Mouse (Mus musculus): ENCODE measurements at regions not wholly inside any gene's neighbourhood (a gene's known extent, or its start where the extent isn't known, plus 50 kb on each side); places are given as distances from the start of the nearest gene placed in this dataset.

DNA sequence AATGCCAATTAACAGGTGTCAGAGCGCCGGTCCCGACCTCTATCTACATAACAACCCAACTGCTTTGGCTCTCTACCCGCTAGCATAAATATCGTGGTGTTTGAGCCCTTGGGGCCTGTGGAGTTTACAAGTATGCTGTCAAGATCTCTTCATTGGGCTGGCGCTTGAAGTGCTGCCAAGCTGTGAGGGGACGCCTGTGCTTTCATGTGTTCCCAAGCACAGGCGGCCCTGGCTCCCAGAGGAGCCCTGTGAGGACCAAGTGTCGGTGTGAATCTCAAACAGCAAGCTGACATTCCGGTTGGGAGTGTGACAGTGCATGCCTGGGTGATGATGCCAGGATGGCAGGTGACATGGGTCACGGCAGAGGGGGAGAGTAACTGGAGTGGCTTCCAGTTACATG, 82.0 kb upstream of the Egflam start:
- TF ChIP-seq CTCF (IDR thresholded peaks at IDR 0.05 in 2 of 3, conservative IDR thresholded peaks at IDR 0.05 in 1 of 3; ENCODE audit: control insufficient read depth in 1 of 3, insufficient read depth in 1 of 3, low read depth in 2 of 3, low read length in 3 of 3, poor library complexity in 1 of 3, severe bottlenecking in 1 of 3) (no peak), MAZ (IDR thresholded peaks at IDR 0.05; ENCODE audit: low read depth, low read length) (no peak), GABPA (IDR thresholded peaks at IDR 0.05; ENCODE audit: low read depth, low read length) (no peak)
- Histone ChIP-seq H3K4me3 (ENCODE audit: control insufficient read depth in 1 of 2, insufficient read depth in 1 of 2, low read depth in 2 of 2, low read length in 2 of 2) (no peak overlapping the region), H3K27ac (ENCODE audit: control insufficient read depth, low read depth, low read length) (no peak overlapping the region), H3K9me3 (replicated peaks; ENCODE audit: insufficient read depth, low read length) (no peaks in the 10 kb centered on the region), H3K9ac (ENCODE audit: control insufficient read depth, low read depth, low read length, poor library complexity, severe bottlenecking) (no peak overlapping the region), H3K4me1 (ENCODE audit: control insufficient read depth in 1 of 2, insufficient read depth in 2 of 2, low read length in 2 of 2) (no peaks in the 10 kb centered on the region; a peak in 1 of 4 replicates), H3K79me2 (ENCODE audit: control insufficient read depth, insufficient read depth, low read length, poor library complexity) (no peaks in the 10 kb centered on the region), H3K36me3 (ENCODE audit: control insufficient read depth in 1 of 2, insufficient read depth in 2 of 2, low read length in 2 of 2) (no peaks in the 10 kb centered on the region), H3K27me3 (ENCODE audit: control insufficient read depth in 1 of 2, insufficient read depth in 2 of 2, low read length in 2 of 2) (peaks cover 0 to 1% of the 10 kb centered on the region in 2 experiments; a peak in 2 of 4 replicates)
- no peak for DNase-seq (ENCODE audit: low read depth, low spot score)

DNA sequence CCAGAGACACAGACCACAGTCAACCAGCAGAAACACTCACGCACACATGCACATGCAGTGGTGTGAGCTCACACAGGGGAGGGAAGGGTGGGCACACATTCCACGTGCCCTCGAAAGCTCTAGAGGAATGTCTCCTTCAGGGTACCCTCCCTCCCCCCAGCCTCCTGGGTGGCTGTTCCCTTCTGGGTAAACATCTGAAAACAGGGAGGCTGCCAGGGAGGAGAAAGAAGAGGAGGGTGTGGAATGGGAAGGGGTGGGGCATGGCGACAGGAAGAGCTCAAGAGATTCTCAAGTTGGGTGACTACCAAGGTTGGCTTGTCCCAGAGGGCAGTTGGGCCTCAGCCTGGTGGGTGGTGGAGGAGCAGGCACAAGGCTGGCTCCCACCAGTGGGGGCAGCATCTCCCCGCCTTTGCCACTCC, 82.6 kb upstream of the Egflam start:
- H3K4me1 ChIP-seq (ENCODE audit: control insufficient read depth in 1 of 2, insufficient read depth in 2 of 2, low read length in 2 of 2), result no peaks in the 10 kb centered on the region; a peak in 1 of 4 replicates
- no peak for DNase-seq (ENCODE audit: low read depth, low spot score)
- H3K27me3 ChIP-seq (ENCODE audit: control insufficient read depth in 1 of 2, insufficient read depth in 2 of 2, low read length in 2 of 2), result peaks cover 0 to 1% of the 10 kb centered on the region in 2 experiments; a peak in 1 of 4 replicates
- H3K79me2 ChIP-seq (ENCODE audit: control insufficient read depth, insufficient read depth, low read length, poor library complexity), result no peaks in the 10 kb centered on the region
- H3K9me3 ChIP-seq (replicated peaks; ENCODE audit: insufficient read depth, low read length), result no peaks in the 10 kb centered on the region
- TF ChIP-seq TCF12 (IDR thresholded peaks at IDR 0.05; ENCODE audit: low read depth, low read length) (no peak), NELFE (IDR thresholded peaks at IDR 0.05; ENCODE audit: low read depth, low read length) (no peak), POLR2A (IDR thresholded peaks at IDR 0.05; ENCODE audit: control insufficient read depth in 1 of 2, insufficient read depth in 1 of 2, low read depth in 1 of 2, low read length in 2 of 2, poor library complexity in 1 of 2) (no peak), MEF2A (IDR thresholded peaks at IDR 0.05; ENCODE audit: extremely low read depth, insufficient replicate concordance, low read depth, low read length, poor library complexity, severe bottlenecking) (no peak), BHLHE40 (IDR thresholded peaks at IDR 0.05; ENCODE audit: borderline replicate concordance, low read depth, low read length) (no peak), POLR2AphosphoS5 (IDR thresholded peaks at IDR 0.05; ENCODE audit: borderline replicate concordance, low read depth, low read length) (no peak), TAL1 (IDR thresholded peaks at IDR 0.05; ENCODE audit: low read length) (no peak), CTCF (IDR thresholded peaks at IDR 0.05 in 2 of 3, conservative IDR thresholded peaks at IDR 0.05 in 1 of 3; ENCODE audit: control insufficient read depth in 1 of 3, insufficient read depth in 1 of 3, low read depth in 2 of 3, low read length in 3 of 3, poor library complexity in 1 of 3, severe bottlenecking in 1 of 3) (no peak), HCFC1 (IDR thresholded peaks at IDR 0.05; ENCODE audit: low read depth, low read length) (no peak), MAFK (IDR thresholded peaks at IDR 0.05; ENCODE audit: borderline replicate concordance, low read depth, low read length) (no peak), MAX (IDR thresholded peaks at IDR 0.05; ENCODE audit: low read length) (no peak), RAD21 (IDR thresholded peaks at IDR 0.05; ENCODE audit: low read depth, low read length) (no peak), MAZ (IDR thresholded peaks at IDR 0.05; ENCODE audit: low read depth, low read length) (no peak), ELF1 (IDR thresholded peaks at IDR 0.05; ENCODE audit: low read depth, low read length) (no peak), CHD1 (IDR thresholded peaks at IDR 0.05; ENCODE audit: low read depth, low read length) (no peak), ZMIZ1 (IDR thresholded peaks at IDR 0.05; ENCODE audit: low read depth, low read length) (no peak)
- H3K4me3 ChIP-seq (ENCODE audit: control insufficient read depth in 1 of 2, insufficient read depth in 1 of 2, low read depth in 2 of 2, low read length in 2 of 2), result no peak overlapping the region
- H3K36me3 ChIP-seq (ENCODE audit: control insufficient read depth in 1 of 2, insufficient read depth in 2 of 2, low read length in 2 of 2), result no peaks in the 10 kb centered on the region
- H3K27ac ChIP-seq (ENCODE audit: control insufficient read depth, low read depth, low read length), result no peak overlapping the region
- no peak overlapping the region for H3K9ac ChIP-seq (ENCODE audit: control insufficient read depth, low read depth, low read length, poor library complexity, severe bottlenecking)
